Mouse (Mus musculus) MEL (cell line): ENCODE results near the gene Nfix. TPM values are rescaled to one million over a fixed set of nuclear protein-coding genes. Genes with fewer than 3 reads are reported as not detected.

ENCODE experiments used
- DNase-seq: peaks from one replicate; pipeline ENCODE4 v3.0.0; 2011; ENCODE audit warnings: low read depth, low spot score
- H3K27ac ChIP-seq: 2 replicates; pipeline ENCODE4 v1.5.1; 2012; ENCODE audit warnings: low read depth, mild to moderate bottlenecking, control low read depth, low read length, moderate library complexity; ENCODE audit not compliant: control insufficient read depth
- H3K27me3 ChIP-seq, 2 experiments: fragments of 150-350 bp in 1 of 2; sonication (generic) in 1 of 2; 2 replicates each; pipeline ENCODE4 v1.6.1; 2012; ENCODE audit warnings: low read length in 2 of 2, mild to moderate bottlenecking in 2 of 2, improper control_type of control experiment in 1 of 2, moderate library complexity in 1 of 2; ENCODE audit not compliant: insufficient read depth in 2 of 2, control insufficient read depth in 1 of 2
- H3K36me3 ChIP-seq, 2 experiments: 2 replicates each; pipeline ENCODE4 v1.6.1; 2012 to 2014; ENCODE audit warnings: low read length in 2 of 2, improper control_type of control experiment in 1 of 2, inconsistent platforms in 1 of 2, mild to moderate bottlenecking in 1 of 2; ENCODE audit not compliant: insufficient read depth in 2 of 2, control insufficient read depth in 1 of 2
- H3K4me1 ChIP-seq, 2 experiments: fragments of 150-350 bp in 1 of 2; sonication (generic) in 1 of 2; 2 replicates each; pipeline ENCODE4 v1.6.1; 2012; ENCODE audit warnings: low read length in 2 of 2, improper control_type of control experiment in 1 of 2, mild to moderate bottlenecking in 1 of 2; ENCODE audit not compliant: insufficient read depth in 2 of 2, control insufficient read depth in 1 of 2
- H3K4me3 ChIP-seq, 2 experiments: fragments of 150-350 bp in 1 of 2; sonication (generic) in 1 of 2; 2 replicates each; pipeline ENCODE4 v1.5.1; 2012; ENCODE audit warnings: low read depth in 2 of 2, low read length in 2 of 2, mild to moderate bottlenecking in 2 of 2, moderate library complexity in 2 of 2, control low read depth in 1 of 2, improper control_type of control experiment in 1 of 2; ENCODE audit not compliant: control insufficient read depth in 1 of 2, insufficient read depth in 1 of 2
- H3K79me2 ChIP-seq: 2 replicates; pipeline ENCODE4 v1.6.1; 2012; ENCODE audit warnings: mild to moderate bottlenecking, low read length, moderate library complexity; ENCODE audit not compliant: control insufficient read depth, poor library complexity, insufficient read depth
- H3K9ac ChIP-seq: 2 replicates; pipeline ENCODE4 v1.6.1; 2012; ENCODE audit warnings: low read depth, mild to moderate bottlenecking, control low read depth, low read length, moderate library complexity; ENCODE audit not compliant: control insufficient read depth, poor library complexity, severe bottlenecking
- H3K9me3 ChIP-seq: fragments of 150-350 bp; sonication (generic); replicated peaks from 2 replicates; pipeline ENCODE4 v1.6.1; 2012; ENCODE audit warnings: mild to moderate bottlenecking, low read length, improper control_type of control experiment, moderate library complexity; ENCODE audit not compliant: insufficient read depth
- BHLHE40 ChIP-seq: IDR thresholded peaks from 2 replicates; pipeline ENCODE4 v1.6.1; 2012; ENCODE audit warnings: low read depth, mild to moderate bottlenecking, inconsistent platforms, low read length, improper control_type of control experiment, borderline replicate concordance
- CHD1 ChIP-seq: IDR thresholded peaks from 2 replicates; pipeline ENCODE4 v1.6.1; 2012; ENCODE audit warnings: low read depth, mild to moderate bottlenecking, inconsistent platforms, low read length, improper control_type of control experiment
- CTCF ChIP-seq, 3 experiments: IDR thresholded peaks in 2 of 3; conservative IDR thresholded peaks in 1 of 3; 2 replicates each; pipeline ENCODE4 v1.5.1; 2011 to 2012; ENCODE audit warnings: low read length in 3 of 3, low read depth in 2 of 3, mild to moderate bottlenecking in 2 of 3, improper control_type of control experiment in 1 of 3, inconsistent platforms in 1 of 3, mixed read lengths in 1 of 3, moderate library complexity in 1 of 3; ENCODE audit not compliant: control insufficient read depth in 1 of 3, insufficient read depth in 1 of 3, poor library complexity in 1 of 3, severe bottlenecking in 1 of 3
- E2F4 ChIP-seq: IDR thresholded peaks from 2 replicates; pipeline ENCODE4 v1.6.1; 2011; ENCODE audit warnings: low read depth, low read length, improper control_type of control experiment, borderline replicate concordance
- ELF1 ChIP-seq: IDR thresholded peaks from 2 replicates; pipeline ENCODE4 v1.6.1; 2014; ENCODE audit warnings: low read depth, mild to moderate bottlenecking, inconsistent platforms, low read length, improper control_type of control experiment, moderate library complexity
- ETS1 ChIP-seq: IDR thresholded peaks from 2 replicates; pipeline ENCODE4 v1.6.1; 2012; ENCODE audit warnings: low read depth, mild to moderate bottlenecking, inconsistent platforms, low read length, improper control_type of control experiment, moderate library complexity
- GATA1 ChIP-seq: IDR thresholded peaks from 2 replicates; pipeline ENCODE4 v1.6.1; 2011; ENCODE audit warnings: low read depth, low read length, improper control_type of control experiment
- HCFC1 ChIP-seq: IDR thresholded peaks from 2 replicates; pipeline ENCODE4 v1.6.1; 2012; ENCODE audit warnings: low read depth, mild to moderate bottlenecking, inconsistent platforms, low read length, improper control_type of control experiment, moderate library complexity
- KAT2A ChIP-seq: conservative IDR thresholded peaks from 2 replicates; pipeline ENCODE4 v1.6.1; 2012; ENCODE audit warnings: low read depth, low read length, improper control_type of control experiment, inconsistent platforms
- MAFK ChIP-seq: IDR thresholded peaks from 2 replicates; pipeline ENCODE4 v1.6.1; 2011; ENCODE audit warnings: low read depth, mild to moderate bottlenecking, low read length, improper control_type of control experiment, borderline replicate concordance
- MAX ChIP-seq: IDR thresholded peaks from 2 replicates; pipeline ENCODE4 v1.6.1; 2011; ENCODE audit warnings: low read length, improper control_type of control experiment
- MAZ ChIP-seq: IDR thresholded peaks from 2 replicates; pipeline ENCODE4 v1.6.1; 2012; ENCODE audit warnings: low read depth, mild to moderate bottlenecking, inconsistent platforms, low read length, improper control_type of control experiment
- MXI1 ChIP-seq: IDR thresholded peaks from 2 replicates; pipeline ENCODE4 v1.6.1; 2011; ENCODE audit warnings: mild to moderate bottlenecking, low read depth, low read length, improper control_type of control experiment
- MYC ChIP-seq: IDR thresholded peaks from 2 replicates; pipeline ENCODE4 v1.6.1; 2011; ENCODE audit warnings: low read depth, mild to moderate bottlenecking, low read length, improper control_type of control experiment, moderate library complexity
- NELFE ChIP-seq: IDR thresholded peaks from 2 replicates; pipeline ENCODE4 v1.6.1; 2011; ENCODE audit warnings: low read depth, low read length, improper control_type of control experiment
- NRF1 ChIP-seq: IDR thresholded peaks from 2 replicates; pipeline ENCODE4 v1.6.1; 2014; ENCODE audit warnings: low read depth, mild to moderate bottlenecking, inconsistent platforms, low read length, improper control_type of control experiment, moderate library complexity; ENCODE audit not compliant: poor library complexity, insufficient read depth, severe bottlenecking
- POLR2A ChIP-seq, 2 experiments: IDR thresholded peaks; 2 replicates each; pipeline ENCODE4 v1.6.1; 2011 to 2012; ENCODE audit warnings: low read length in 2 of 2, mild to moderate bottlenecking in 2 of 2, control low read depth in 1 of 2, improper control_type of control experiment in 1 of 2, low read depth in 1 of 2, moderate library complexity in 1 of 2; ENCODE audit not compliant: control insufficient read depth in 1 of 2, insufficient read depth in 1 of 2, poor library complexity in 1 of 2
- POLR2AphosphoS2 ChIP-seq: IDR thresholded peaks from 2 replicates; pipeline ENCODE4 v1.6.1; 2011; ENCODE audit warnings: low read length, improper control_type of control experiment
- RAD21 ChIP-seq: IDR thresholded peaks from 2 replicates; pipeline ENCODE4 v1.6.1; 2011; ENCODE audit warnings: mild to moderate bottlenecking, low read depth, low read length, improper control_type of control experiment
- RCOR1 ChIP-seq: IDR thresholded peaks from 2 replicates; pipeline ENCODE4 v1.6.1; 2012; ENCODE audit warnings: low read depth, mild to moderate bottlenecking, inconsistent platforms, low read length, improper control_type of control experiment
- SMC3 ChIP-seq: IDR thresholded peaks from 2 replicates; pipeline ENCODE4 v1.6.1; 2011; ENCODE audit warnings: low read depth, low read length, improper control_type of control experiment
- TAL1 ChIP-seq: IDR thresholded peaks from 2 replicates; pipeline ENCODE4 v1.6.1; 2012; ENCODE audit warnings: mild to moderate bottlenecking, inconsistent platforms, low read length, moderate library complexity, mixed read lengths
- TBP ChIP-seq: IDR thresholded peaks from 2 replicates; pipeline ENCODE4 v1.8.0; 2011; ENCODE audit warnings: low read depth, low read length, improper control_type of control experiment
- TCF12 ChIP-seq: IDR thresholded peaks from 2 replicates; pipeline ENCODE4 v1.6.1; 2014; ENCODE audit warnings: low read depth, mild to moderate bottlenecking, inconsistent platforms, low read length, improper control_type of control experiment, moderate library complexity
- UBTF ChIP-seq: IDR thresholded peaks from 2 replicates; pipeline ENCODE4 v1.6.1; 2012; ENCODE audit warnings: low read depth, mild to moderate bottlenecking, inconsistent platforms, low read length, improper control_type of control experiment, moderate library complexity, borderline replicate concordance; ENCODE audit not compliant: insufficient read depth
- USF1 ChIP-seq: IDR thresholded peaks from 2 replicates; pipeline ENCODE4 v1.6.1; 2014; ENCODE audit warnings: low read depth, mild to moderate bottlenecking, inconsistent platforms, low read length, improper control_type of control experiment, moderate library complexity
- USF2 ChIP-seq, 2 experiments: IDR thresholded peaks; 2 replicates each; pipeline ENCODE4 v1.6.1; 2011 to 2012; ENCODE audit warnings: improper control_type of control experiment in 2 of 2, low read length in 2 of 2, borderline replicate concordance in 1 of 2, inconsistent platforms in 1 of 2, low read depth in 1 of 2, mild to moderate bottlenecking in 1 of 2; ENCODE audit not compliant: insufficient read depth in 1 of 2
- ZC3H11A ChIP-seq: IDR thresholded peaks from 2 replicates; pipeline ENCODE4 v1.6.1; 2012; ENCODE audit warnings: low read depth, mild to moderate bottlenecking, inconsistent platforms, low read length, improper control_type of control experiment
- ZKSCAN1 ChIP-seq: IDR thresholded peaks from 2 replicates; pipeline ENCODE4 v1.6.1; 2012; ENCODE audit warnings: low read depth, mild to moderate bottlenecking, inconsistent platforms, low read length, improper control_type of control experiment, moderate library complexity
- polyA plus RNA-seq, 2 experiments: library from polyadenylated mRNA; stranded (reverse) in 1 of 2; unstranded in 1 of 2; fragments of >175 nt in 1 of 2; fragments of >200 nt in 1 of 2; gene quantifications; 2 replicates each; pipeline versions ENCODE4 v1.2.1 to v1.2.4; 2012; ENCODE audit warnings: low replicate concordance in 2 of 2, low read depth in 1 of 2; ENCODE audit not compliant: insufficient read length in 2 of 2, insufficient read depth in 1 of 2, missing spikeins in 1 of 2
- total RNA-seq: library from RNA; depleted of rRNA; stranded (reverse); fragments of 300-350 nt; gene quantifications from 2 replicates; pipeline ENCODE4 v1.2.3, GENCODE M21; 2012

Gene Nfix
- total and polyA plus RNA-seq, 3 experiments: 14.4 to 29.1 TPM; not detected in 1

DNA sequence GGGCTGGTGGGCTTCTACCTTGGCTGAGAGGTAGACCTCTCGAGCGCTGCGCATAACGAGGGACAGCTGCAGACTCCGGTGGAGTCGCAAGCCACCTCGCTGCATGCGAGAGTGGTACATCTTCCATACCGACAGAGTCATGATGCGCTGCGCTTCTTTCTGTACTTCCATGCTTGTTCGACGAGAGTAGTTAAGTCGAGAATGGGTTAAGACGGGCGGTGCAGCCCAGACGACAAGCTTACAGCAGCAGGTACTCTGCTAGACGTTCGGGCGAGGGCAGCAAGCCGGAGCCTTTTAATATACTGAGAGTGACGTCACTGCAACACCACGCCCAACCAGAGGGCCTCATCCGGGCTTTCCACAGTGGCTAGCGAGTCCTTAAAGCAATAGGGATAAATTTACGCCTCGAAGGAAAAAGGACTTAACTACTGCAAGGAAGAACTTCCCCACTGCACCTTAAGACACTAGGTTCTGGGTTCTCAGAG lies 137.5 kb downstream of the Nfix start, which contains the start of gene Ier2 (continued):
- TF ChIP-seq ELF1 (peak; percentile 68), RAD21 (no peak)

DNA sequence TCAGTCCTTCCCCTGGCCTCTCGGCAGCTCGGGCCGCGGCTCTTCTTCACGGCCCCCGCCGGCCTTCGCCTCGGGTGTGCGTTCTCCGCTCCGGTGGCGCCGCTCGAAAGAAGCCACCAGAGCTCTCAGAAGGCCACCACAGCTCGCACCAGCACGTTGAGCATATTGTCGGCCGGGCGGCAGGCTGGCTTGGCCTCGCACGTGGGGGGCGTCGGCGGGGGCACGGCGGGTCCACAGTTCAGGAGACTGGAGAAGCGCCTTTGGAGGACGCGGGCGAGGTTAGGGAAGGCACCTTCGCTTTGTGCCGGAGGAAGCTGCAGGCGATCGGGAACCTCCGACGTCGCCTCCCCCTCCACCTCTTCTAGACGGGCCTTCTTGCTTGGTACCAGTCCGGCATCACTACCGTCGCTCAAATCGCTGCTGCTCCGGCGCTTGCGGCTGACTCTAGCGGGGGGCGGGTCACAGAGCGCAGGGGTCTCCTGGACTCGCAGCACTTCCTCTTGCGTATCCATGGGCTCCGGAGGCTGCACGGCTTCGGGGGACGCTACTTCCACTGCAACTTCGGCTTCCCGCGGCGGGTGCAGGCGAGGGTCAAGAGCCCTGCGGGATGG lies 138.1 kb downstream of the Nfix start:
- Histone ChIP-seq H3K79me2 (peaks cover 52% of the 10 kb centered on the region), H3K9ac (peak overlapping the region; percentile 88), H3K27me3 (no peaks in the 10 kb centered on the region), H3K27ac (peak overlapping the region; percentile 92), H3K9me3 (no peaks in the 10 kb centered on the region), H3K4me1 (peaks cover 5 to 33% of the 10 kb centered on the region in 2 experiments), H3K4me3 (peak overlapping the region; percentile 67 to 93), H3K36me3 (peaks cover 0 to 25% of the 10 kb centered on the region in 2 experiments; a peak in 2 of 4 replicates)
- peak; percentile 85 for DNase-seq
- TF ChIP-seq E2F4 (no peak), GATA1 (no peak), SMC3 (no peak), MAX (peak; percentile 1; the same call in 1 of the 2 replicates), MAFK (no peak), TAL1 (no peak), BHLHE40 (no peak; the same call in 1 of the 2 replicates), TCF12 (no peak), UBTF (0 out of 2 replicates have a peak, but pooled peaks have one; percentile 68), NRF1 (no peak), POLR2AphosphoS2 (no peak), POLR2A (IDR thresholded peaks at IDR 0.05; ENCODE audit: control insufficient read depth in 1 of 2, insufficient read depth in 1 of 2, low read depth in 1 of 2, low read length in 2 of 2, poor library complexity in 1 of 2) (no peak), ZKSCAN1 (no peak), HCFC1 (no peak), MYC (no peak), ZC3H11A (no peak), CTCF (IDR thresholded peaks at IDR 0.05 in 2 of 3, conservative IDR thresholded peaks at IDR 0.05 in 1 of 3; ENCODE audit: control insufficient read depth in 1 of 3, insufficient read depth in 1 of 3, low read depth in 2 of 3, low read length in 3 of 3, poor library complexity in 1 of 3, severe bottlenecking in 1 of 3) (no peak), USF1 (no peak), USF2 (IDR thresholded peaks at IDR 0.05; ENCODE audit: borderline replicate concordance in 1 of 2, insufficient read depth in 1 of 2, low read depth in 1 of 2, low read length in 2 of 2) (no peak), MXI1 (peak; percentile 78; the same call in 1 of the 2 replicates), NELFE (peak; percentile 42), ETS1 (no peak), CHD1 (0 out of 2 replicates have a peak, but pooled peaks have one; percentile 15), KAT2A (no peak), MAZ (0 out of 2 replicates have a peak, but pooled peaks have one; percentile 42), RCOR1 (no peak), TBP (no peak)
